Mouse (Mus musculus) lung, embryonic 14.5 days (tissue): ENCODE results near the gene Gm49027. TPM values are rescaled to one million over a fixed set of nuclear protein-coding genes. Genes with fewer than 3 reads are reported as not detected.

ENCODE experiments used
- ATAC-seq: fragments of 200-750 bp; cut with Nextera tagmentation; 2 replicates; pipeline ENCODE4 v1.8.0; 2017; ENCODE audit warnings: mild to moderate bottlenecking, moderate TSS enrichment, moderate library complexity; ENCODE audit not compliant: insufficient read depth
- DNase-seq: peaks from one replicate; pipeline ENCODE4 v3.0.0-alpha.2; 2015
- H3K27ac ChIP-seq: fragments of 300-500 bp; sonication (generic); 2 replicates; pipeline ENCODE4 v1.5.1; 2014; ENCODE audit warnings: low read depth, mild to moderate bottlenecking, moderate library complexity
- H3K27me3 ChIP-seq: fragments of 300-500 bp; sonication (generic); 2 replicates; pipeline ENCODE4 v1.6.1; 2014; ENCODE audit warnings: low read length, control low read depth; ENCODE audit not compliant: insufficient read depth
- H3K36me3 ChIP-seq: fragments of 300-500 bp; sonication (generic); 2 replicates; pipeline ENCODE4 v1.6.1; 2014; ENCODE audit warnings: control low read depth; ENCODE audit not compliant: insufficient read depth
- H3K4me1 ChIP-seq: fragments of 300-500 bp; sonication (generic); 2 replicates; pipeline ENCODE4 v1.6.1; 2014; ENCODE audit warnings: antibody characterized with exemption, control low read depth; ENCODE audit not compliant: insufficient read depth
- H3K4me2 ChIP-seq: fragments of 300-500 bp; sonication (generic); 2 replicates; pipeline ENCODE4 v1.6.1; 2014; ENCODE audit warnings: mild to moderate bottlenecking
- H3K4me3 ChIP-seq: fragments of 300-500 bp; sonication (generic); 2 replicates; pipeline ENCODE4 v1.5.1; 2014; ENCODE audit warnings: low read depth, low read length
- H3K9ac ChIP-seq: fragments of 300-500 bp; sonication (generic); 2 replicates; pipeline ENCODE4 v1.6.1; 2014
- H3K9me3 ChIP-seq: fragments of 300-500 bp; sonication (generic); 2 replicates; pipeline ENCODE4 v1.6.1; 2016; ENCODE audit warnings: low read depth, low read length, control low read depth
- CTCF ChIP-seq: IDR thresholded peaks from 2 replicates; pipeline ENCODE4 v1.5.1; 2016; ENCODE audit warnings: antibody characterized with exemption, low read depth
- WGBS: fragments of 180-500 bp; shearing (Covaris S2); extraction: QIAGEN DNeasy Blood & Tissue Kit; methylation state at CpG from one replicate; pipeline ENCODE4 v1.1.7; 2014; 5-methylcytosine and 5-hydroxymethylcytosine counted together
- polyA plus RNA-seq: library from polyadenylated mRNA; unstranded; fragments of >200 nt; fragmentation: Nextera tagmentation; extraction: Ambion mirVana; gene quantifications from 2 replicates; pipeline ENCODE4 v1.2.1, GENCODE M21; 2014

Gene Gm49027
- 0.53 and 0.62 TPM in 2 replicates for polyA plus RNA-seq

GRCm38 (mm10) chr5:123525281-123525680 is at the start of gene Gm49027:
Gene Gm49027 (minus strand): TSS chr5:123525488.
- TF ChIP-seq CTCF, result no peak
- peak within 1 kb of the TSS; percentile 94 for H3K4me3 ChIP-seq
- no peak for DNase-seq
- H3K9me3 ChIP-seq, result no peaks in the 10 kb centered on the region
- peak within 1 kb of the TSS; percentile 13; the same call in 1 of the 2 replicates for H3K9ac ChIP-seq
- 81% methylated on average over 7 of the region's 7 CpGs for WGBS
- no peaks in the 10 kb centered on the region for H3K27me3 ChIP-seq
- peaks cover 8% of the 10 kb centered on the region; the same call in 1 of the 2 replicates for H3K4me1 ChIP-seq
- H3K4me2 ChIP-seq, result peak within 1 kb of the TSS; percentile 94
- H3K36me3 ChIP-seq, result peaks cover 21% of the 10 kb centered on the region; the same call in 1 of the 2 replicates
- no peak within 1 kb of the TSS for H3K27ac ChIP-seq
- ATAC-seq, result no peak

DNA sequence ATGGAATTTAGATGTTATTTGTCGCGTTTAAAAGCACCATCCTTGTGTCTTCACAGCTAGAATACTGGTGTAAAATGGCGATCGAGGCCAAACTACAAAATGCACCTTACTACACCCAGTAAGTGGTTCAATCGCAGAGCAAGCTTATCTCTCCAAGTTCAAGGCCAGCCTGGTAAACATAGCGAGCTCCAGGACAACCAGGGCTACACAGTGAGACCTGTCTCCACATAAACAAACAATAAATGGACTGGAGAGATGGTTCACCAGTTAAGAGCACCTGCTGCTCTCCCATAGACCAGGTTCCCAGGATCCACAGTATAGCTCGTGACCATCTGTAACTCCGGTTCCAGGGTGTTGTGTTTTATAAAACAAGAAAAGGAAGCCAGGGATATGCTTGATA is 48.1 kb upstream of the Gm49027 start:
- DNase-seq (peak; percentile 8), ATAC-seq (no peak)
- peaks cover 22% of the 10 kb centered on the region; the same call in 1 of the 2 replicates for H3K36me3 ChIP-seq
- no peaks in the 10 kb centered on the region for H3K9me3 ChIP-seq
- H3K27ac ChIP-seq, result no peak overlapping the region
- 60% methylated on average over 8 of the region's 8 CpGs for WGBS
- H3K4me2 ChIP-seq, result peak overlapping the region; percentile 80
- no peaks in the 10 kb centered on the region for H3K27me3 ChIP-seq
- peak overlapping the region; percentile 91 for H3K4me3 ChIP-seq
- H3K4me1 ChIP-seq, result no peaks in the 10 kb centered on the region
- H3K9ac ChIP-seq, result no peak overlapping the region
- TF ChIP-seq CTCF, result no peak

GRCm38 (mm10) chr5:123572357-123573186 is 47.3 kb upstream of the Gm49027 start, which contains the start of gene Vps33a:
Gene Vps33a (minus strand): TSS chr5:123573038.
- Histone ChIP-seq H3K27me3 (no peaks in the 10 kb centered on the region), H3K36me3 (peaks cover 22% of the 10 kb centered on the region), H3K4me3 (peak within 1 kb of the TSS; percentile 91), H3K9ac (peak within 1 kb of the TSS; percentile 64), H3K27ac (0 out of 2 replicates have a peak within 1 kb of the TSS, but pooled peaks have one; percentile 25), H3K4me2 (peak within 1 kb of the TSS; percentile 80), H3K4me1 (no peaks in the 10 kb centered on the region), H3K9me3 (no peaks in the 10 kb centered on the region)
- peak; percentile 94 for ATAC-seq
- TF ChIP-seq CTCF, result no peak
- DNase-seq, result peak; percentile 100
- under 1% methylated on average over 54 of the region's 54 CpGs for WGBS

DNA sequence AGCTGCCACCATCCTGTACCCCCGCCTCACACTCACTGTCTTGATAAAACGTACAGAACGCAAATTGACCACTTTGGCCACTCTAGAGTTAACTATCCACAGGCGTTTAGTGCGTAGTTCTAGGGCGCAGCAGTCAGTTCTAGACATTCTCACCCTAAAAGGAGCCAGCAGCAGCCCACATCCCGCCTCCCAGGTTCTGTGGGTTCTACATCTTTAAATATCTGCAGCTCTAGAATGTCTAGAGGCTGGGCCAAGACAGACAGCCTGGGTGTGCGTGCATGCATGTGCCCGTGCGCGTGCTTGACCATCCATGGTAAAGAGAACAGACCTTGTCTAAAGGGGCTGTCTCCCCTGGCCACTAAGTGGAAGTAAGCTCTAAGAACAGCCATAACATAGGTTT is 35.8 kb upstream of the Gm49027 start:
- no peaks in the 10 kb centered on the region for H3K4me1 ChIP-seq
- H3K27me3 ChIP-seq, result no peaks in the 10 kb centered on the region
- H3K36me3 ChIP-seq, result peaks cover 80% of the 10 kb centered on the region
- DNase-seq, result no peak
- H3K4me2 ChIP-seq, result no peak overlapping the region
- H3K27ac ChIP-seq, result no peak overlapping the region
- ATAC-seq, result no peak
- 90% methylated on average over 11 of the region's 11 CpGs for WGBS
- TF ChIP-seq CTCF, result no peak
- no peak overlapping the region for H3K4me3 ChIP-seq
- no peak overlapping the region for H3K9ac ChIP-seq
- H3K9me3 ChIP-seq, result no peaks in the 10 kb centered on the region

DNA sequence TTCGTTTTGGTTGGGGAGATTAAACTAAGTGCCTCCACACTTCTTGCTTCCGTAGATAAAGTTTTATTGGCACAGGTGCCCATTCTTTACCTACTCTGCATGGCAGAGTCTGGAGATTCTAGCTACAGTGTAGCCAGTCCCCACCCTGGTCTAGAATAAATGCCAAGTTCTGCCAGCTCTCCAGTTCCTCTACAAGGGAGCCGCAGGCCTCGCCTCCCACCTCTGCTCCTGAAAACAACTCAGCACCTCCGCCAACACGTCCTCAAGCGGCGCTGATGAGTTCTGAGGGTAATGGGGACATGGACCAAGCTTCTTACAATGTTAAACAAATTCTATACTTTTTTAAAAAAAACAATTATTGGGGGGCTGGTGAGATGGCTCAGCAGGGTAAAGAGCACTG is 34.3 kb upstream of the Gm49027 start:
- H3K27me3 ChIP-seq, result no peaks in the 10 kb centered on the region
- H3K9me3 ChIP-seq, result no peaks in the 10 kb centered on the region
- H3K36me3 ChIP-seq, result peaks cover 73% of the 10 kb centered on the region
- 85% methylated on average over 8 of the region's 8 CpGs for WGBS
- H3K9ac ChIP-seq, result no peak overlapping the region
- ATAC-seq, result no peak
- H3K4me3 ChIP-seq, result no peak overlapping the region
- H3K4me1 ChIP-seq, result no peaks in the 10 kb centered on the region
- no peak for TF ChIP-seq CTCF
- DNase-seq, result no peak
- no peak overlapping the region for H3K4me2 ChIP-seq
- no peak overlapping the region for H3K27ac ChIP-seq

DNA sequence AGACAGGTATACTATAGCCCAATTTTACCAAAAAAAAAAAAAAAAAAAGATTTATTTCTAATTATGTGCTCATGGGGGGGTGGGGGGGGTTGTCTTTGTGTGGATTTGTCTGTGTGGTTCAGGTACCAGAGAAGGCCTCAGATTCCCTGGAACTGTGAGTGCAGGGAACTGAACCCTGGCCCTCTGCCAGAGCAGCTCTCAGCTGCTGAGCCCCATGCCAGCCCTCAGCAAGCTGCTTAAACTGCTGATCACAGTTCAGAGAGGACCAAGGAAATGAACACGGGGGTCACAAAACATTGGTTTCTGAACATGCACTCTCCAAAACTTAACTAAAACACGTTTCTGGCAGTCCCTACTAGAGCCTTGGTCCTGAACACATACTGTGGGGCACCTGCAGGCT is 31.2 kb upstream of the Gm49027 start:
- 72% methylated on average over 2 of the region's 2 CpGs for WGBS
- ATAC-seq, result no peak

GRCm38 (mm10) chr5:123555693-123556092 is 30.4 kb upstream of the Gm49027 start:
- H3K4me2 ChIP-seq, result no peak overlapping the region
- DNase-seq (no peak), ATAC-seq (no peak)
- H3K9me3 ChIP-seq, result no peaks in the 10 kb centered on the region
- H3K4me3 ChIP-seq, result no peak overlapping the region
- TF ChIP-seq CTCF, result no peak
- H3K36me3 ChIP-seq, result peaks cover 46% of the 10 kb centered on the region
- 88% methylated on average over 7 of the region's 7 CpGs for WGBS
- no peak overlapping the region for H3K27ac ChIP-seq
- H3K4me1 ChIP-seq, result no peaks in the 10 kb centered on the region
- H3K9ac ChIP-seq, result no peak overlapping the region
- H3K27me3 ChIP-seq, result no peaks in the 10 kb centered on the region

More for the DNA sequence above, 31.2 kb upstream of the Gm49027 start:
- Histone ChIP-seq H3K36me3 (peaks cover 49% of the 10 kb centered on the region), H3K27me3 (no peaks in the 10 kb centered on the region), H3K9me3 (no peaks in the 10 kb centered on the region), H3K4me2 (no peak overlapping the region), H3K4me1 (no peaks in the 10 kb centered on the region), H3K27ac (no peak overlapping the region), H3K9ac (no peak overlapping the region), H3K4me3 (no peak overlapping the region)
- DNase-seq, result peak; percentile 6
- TF ChIP-seq CTCF, result no peak
